Comparison of ENCODE assay signal across 28 mouse cellular contexts in the genomic region with DNA sequence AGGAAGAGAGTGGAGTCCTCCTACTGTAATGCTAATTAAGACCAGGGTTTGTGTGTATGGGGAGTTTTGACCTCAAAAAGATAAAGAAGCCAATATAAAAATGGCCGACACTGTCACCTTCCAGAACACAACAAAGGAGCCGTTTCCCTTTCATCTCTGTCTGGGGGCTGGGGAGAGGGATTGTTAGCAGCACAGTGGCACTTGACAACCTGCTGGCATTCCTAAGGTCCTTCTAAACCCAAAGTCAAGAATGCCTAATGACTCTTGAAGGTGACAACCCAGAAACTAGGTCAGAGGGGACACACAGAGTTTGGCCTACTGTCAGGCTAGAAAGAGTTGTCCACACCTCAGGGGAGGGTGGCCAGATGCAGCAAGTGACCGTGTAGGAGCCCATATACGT. TPM values are rescaled to one million over a fixed set of nuclear protein-coding genes. Genes with fewer than 3 reads are reported as not detected.
DNase-seq lines count a peak whose midpoint lies in the region; ATAC-seq lines count a peak whose summit lies in the region.
"Had no signal": no experiment of that assay in that cellular context is flagged by ENCODE, and none has a peak within 500 bp of the region (broad histone marks: within the 10 kb centered on the region; RNA-seq: fewer than 3 reads in every experiment).

No protein-coding gene starts in this region.

- H3K4me1 ChIP-seq in forebrain, embryonic 10.5 days = peaks cover 32% of the 10 kb centered on the region
- peaks cover 21% of the 10 kb centered on the region for H3K4me1 ChIP-seq in forebrain, embryonic 13.5 days
- H3K4me1 ChIP-seq in lung, embryonic 15.5 days = no peaks in the 10 kb centered on the region
- H3K4me1 ChIP-seq: hindbrain, embryonic 15.5 days; liver, embryonic 15.5 days; midbrain, embryonic 15.5 days had no signal

- no peak for ATAC-seq in forebrain, embryonic 13.5 days
- no peak for ATAC-seq in lung, embryonic 15.5 days (ENCODE audit: borderline replicate concordance, extremely low read depth, low FRiP score, low TSS enrichment)
- no peak for ATAC-seq in monocyte, adult 5-6 weeks (replicated peaks; ENCODE audit: insufficient number of reproducible peaks, low FRiP score, low TSS enrichment, poor library complexity, severe bottlenecking)
- ATAC-seq: inflammation-experienced regulatory T-cells, adult 6 months; midbrain, embryonic 15.5 days; Patski had no signal

- peak overlapping the region; percentile 68 for H3K27ac ChIP-seq in forebrain, embryonic 10.5 days
- H3K27ac ChIP-seq in forebrain, embryonic 13.5 days = no peak overlapping the region
- peak overlapping the region; percentile 8; the same call in 1 of the 2 replicates for H3K27ac ChIP-seq in lung, embryonic 15.5 days
- H3K27ac ChIP-seq: forebrain, embryonic 12.5 days; hindbrain, embryonic 10.5 days; hindbrain, embryonic 15.5 days; left cerebral cortex, adult 2 months; limb, embryonic 12.5 days; liver, embryonic 15.5 days; midbrain, embryonic 10.5 days; midbrain, embryonic 15.5 days had no signal

- no peak overlapping the region for H3K4me2 ChIP-seq in forebrain, embryonic 13.5 days
- H3K4me2 ChIP-seq in lung, embryonic 15.5 days = no peak overlapping the region
- H3K4me2 ChIP-seq: forebrain, embryonic 12.5 days; hindbrain, embryonic 15.5 days; limb, embryonic 12.5 days; liver, embryonic 15.5 days; midbrain, embryonic 15.5 days had no signal

- no peaks in the 10 kb centered on the region for H3K27me3 ChIP-seq in forebrain, embryonic 10.5 days (ENCODE audit: poor library complexity, severe bottlenecking)
- H3K27me3 ChIP-seq in forebrain, embryonic 13.5 days = no peaks in the 10 kb centered on the region
- no peaks in the 10 kb centered on the region for H3K27me3 ChIP-seq in lung, embryonic 15.5 days
- H3K27me3 ChIP-seq: CH12.LX; forebrain, embryonic 12.5 days; hindbrain, embryonic 15.5 days; limb, embryonic 12.5 days; liver, embryonic 15.5 days; midbrain, embryonic 15.5 days; Patski had no signal

- no peaks in the 10 kb centered on the region for H3K36me3 ChIP-seq in forebrain, embryonic 10.5 days (replicated peaks)
- H3K36me3 ChIP-seq in forebrain, embryonic 13.5 days (ENCODE audit: poor library complexity, severe bottlenecking) = no peaks in the 10 kb centered on the region
- no peaks in the 10 kb centered on the region for H3K36me3 ChIP-seq in lung, embryonic 15.5 days
- H3K36me3 ChIP-seq: forebrain, embryonic 12.5 days; G1E; hindbrain, embryonic 10.5 days; hindbrain, embryonic 15.5 days; limb, embryonic 12.5 days; liver, embryonic 15.5 days; midbrain, embryonic 10.5 days; midbrain, embryonic 15.5 days had no signal

- no peak overlapping the region for H3K9ac ChIP-seq in forebrain, embryonic 13.5 days
- no peak overlapping the region for H3K9ac ChIP-seq in lung, embryonic 15.5 days
- H3K9ac ChIP-seq: forebrain, embryonic 12.5 days; hindbrain, embryonic 15.5 days; limb, embryonic 12.5 days; liver, embryonic 15.5 days; midbrain, embryonic 15.5 days had no signal

- WGBS in forebrain, embryonic 10.5 days = 67% methylated on average over 4 of the region's 4 CpGs
- WGBS in forebrain, embryonic 13.5 days = 49% methylated on average over 4 of the region's 4 CpGs
- WGBS in lung, embryonic 15.5 days = 25% methylated on average over 4 of the region's 4 CpGs

- no peak for DNase-seq in forebrain, embryonic 10.5 days (ENCODE audit: extremely low spot score, low spot score)
- peak; percentile 44 for DNase-seq in lung, postnatal 25 days (ENCODE audit: low spot score)
- no peak for DNase-seq in embryo, embryonic 9.5 days (ENCODE audit: extremely low spot score)
- no peak for DNase-seq in urinary bladder, postnatal 36 days (ENCODE audit: low spot score in 2 of 2)
- DNase-seq: adrenal gland, adult 8-10 months; cerebellum, adult 18-20 months; cerebellum, postnatal 10 days; gastrocnemius, postnatal 10 days; heart, postnatal 14 days; kidney, adult 11 months; kidney, postnatal 14 days; right cerebral cortex, adult 18-20 months had no signal

- H3K4me3 ChIP-seq in forebrain, embryonic 10.5 days = no peak overlapping the region
- H3K4me3 ChIP-seq in forebrain, embryonic 13.5 days = no peak overlapping the region
- H3K4me3 ChIP-seq in lung, embryonic 15.5 days = no peak overlapping the region
- H3K4me3 ChIP-seq: erythroblast, embryonic 14.5 days; forebrain, embryonic 12.5 days; hindbrain, embryonic 10.5 days; hindbrain, embryonic 15.5 days; left cerebral cortex, adult 2 months; limb, embryonic 12.5 days; liver, embryonic 15.5 days; midbrain, embryonic 10.5 days; midbrain, embryonic 15.5 days had no signal

- no peaks in the 10 kb centered on the region for H3K9me3 ChIP-seq in forebrain, embryonic 10.5 days
- H3K9me3 ChIP-seq in forebrain, embryonic 13.5 days (replicated peaks) = no peaks in the 10 kb centered on the region
- H3K9me3 ChIP-seq in lung, embryonic 15.5 days = no peaks in the 10 kb centered on the region
- H3K9me3 ChIP-seq: forebrain, embryonic 12.5 days; G1E; hindbrain, embryonic 10.5 days; hindbrain, embryonic 15.5 days; limb, embryonic 12.5 days; liver, embryonic 15.5 days; midbrain, embryonic 10.5 days; midbrain, embryonic 15.5 days had no signal

RNA-seq across cellular contexts. Expression of a gene that starts 20.3 kb away (rescaled TPM):
- 2.8 and 3.0 TPM in 2 replicates for polyA plus RNA-seq in forebrain, embryonic 10.5 days (2016; fragmentation: Nextera tagmentation; extraction: Ambion mirVana)
- 6.5 and 7.2 TPM in 2 replicates for polyA plus RNA-seq in forebrain, embryonic 13.5 days (2015; fragmentation: Nextera tagmentation; extraction: Ambion mirVana)
- polyA plus RNA-seq in lung, embryonic 15.5 days (2015; fragmentation: Nextera tagmentation; extraction: Ambion mirVana) = 11.4 and 13.5 TPM in 2 replicates
- total RNA-seq in monocyte, adult 5-6 weeks (2017) = 1.0 to 3.3 TPM (median 1.1 TPM) in 3 replicates
- total RNA-seq: G1E had no signal
- polyA plus RNA-seq: G1E had no signal
